Mouse (Mus musculus) testis, adult 2 months (tissue): Measurements from ENCODE around the gene Hmgb4. TPM values are rescaled to one million over a fixed set of nuclear protein-coding genes. Genes with fewer than 3 reads are reported as not detected.

ENCODE experiments used
- H3K27ac ChIP-seq: fragments of 200-500 bp; 2 replicates; pipeline ENCODE4 v1.5.1; 2012; ENCODE audit warnings: low read depth, low read length; ENCODE audit not compliant: control insufficient read depth, insufficient read depth
- H3K27me3 ChIP-seq: fragments of 200-500 bp; 2 replicates; pipeline ENCODE4 v1.6.1; 2012; ENCODE audit warnings: mild to moderate bottlenecking, low read length, moderate library complexity; ENCODE audit not compliant: control insufficient read depth, insufficient read depth
- H3K36me3 ChIP-seq: fragments of 200-500 bp; 2 replicates; pipeline ENCODE4 v1.6.1; 2012; ENCODE audit warnings: mild to moderate bottlenecking, low read length; ENCODE audit not compliant: control insufficient read depth, insufficient read depth
- H3K4me1 ChIP-seq: fragments of 200-500 bp; 2 replicates; pipeline ENCODE4 v1.6.1; 2012; ENCODE audit warnings: low read length; ENCODE audit not compliant: control insufficient read depth, insufficient read depth
- H3K4me3 ChIP-seq: fragments of 200-500 bp; 2 replicates; pipeline ENCODE4 v1.5.1; 2012; ENCODE audit warnings: low read depth, mild to moderate bottlenecking, low read length, moderate library complexity, mixed read lengths; ENCODE audit not compliant: control insufficient read depth
- CTCF ChIP-seq: fragments of 200-500 bp; IDR thresholded peaks from 2 replicates; pipeline ENCODE4 v1.5.1; 2012; ENCODE audit warnings: low read depth, mild to moderate bottlenecking, inconsistent platforms, low read length, moderate library complexity; ENCODE audit not compliant: control insufficient read depth, insufficient read depth, insufficient replicate concordance
- POLR2A ChIP-seq: fragments of 200-500 bp; IDR thresholded peaks from 2 replicates; pipeline ENCODE4 v1.6.1; 2012; ENCODE audit warnings: low read depth, mild to moderate bottlenecking, inconsistent platforms, low read length, moderate library complexity; ENCODE audit not compliant: control insufficient read depth
- polyA plus RNA-seq: library from polyadenylated mRNA; depleted of rRNA; stranded (reverse); fragments of >200 nt; gene quantifications from 2 replicates; pipeline ENCODE4 v1.2.3, GENCODE M21; 2012

Hmgb4 gene
- polyA plus RNA-seq, 1 experiment: 514 TPM

DNA sequence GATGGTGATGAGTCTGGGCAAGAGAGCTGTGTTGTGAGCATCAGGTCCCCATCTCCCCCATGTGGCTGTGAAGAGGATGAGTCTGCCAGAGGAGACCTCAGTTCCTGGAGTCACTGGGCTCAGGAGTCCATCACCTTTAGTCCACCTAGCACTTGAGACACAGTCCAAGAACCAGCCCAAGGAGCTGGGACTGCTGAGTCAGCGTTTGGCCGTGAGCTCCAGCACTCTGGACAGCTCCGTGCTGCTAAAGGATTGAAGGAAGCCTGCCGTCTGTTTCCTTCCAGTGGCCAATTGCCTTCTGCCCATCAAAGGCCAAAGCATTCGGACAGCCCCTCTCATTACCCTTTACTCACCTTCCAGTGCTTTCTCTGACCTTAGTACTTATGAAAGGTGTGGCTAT lies 12.1 kb downstream of the Hmgb4 start:
- no peak overlapping the region for H3K27ac ChIP-seq
- H3K4me1 ChIP-seq: no peaks in the 10 kb centered on the region
- no peak for TF ChIP-seq CTCF
- no peak for TF ChIP-seq POLR2A
- no peaks in the 10 kb centered on the region for H3K36me3 ChIP-seq
- H3K27me3 ChIP-seq: no peaks in the 10 kb centered on the region
- H3K4me3 ChIP-seq: no peak overlapping the region

DNA sequence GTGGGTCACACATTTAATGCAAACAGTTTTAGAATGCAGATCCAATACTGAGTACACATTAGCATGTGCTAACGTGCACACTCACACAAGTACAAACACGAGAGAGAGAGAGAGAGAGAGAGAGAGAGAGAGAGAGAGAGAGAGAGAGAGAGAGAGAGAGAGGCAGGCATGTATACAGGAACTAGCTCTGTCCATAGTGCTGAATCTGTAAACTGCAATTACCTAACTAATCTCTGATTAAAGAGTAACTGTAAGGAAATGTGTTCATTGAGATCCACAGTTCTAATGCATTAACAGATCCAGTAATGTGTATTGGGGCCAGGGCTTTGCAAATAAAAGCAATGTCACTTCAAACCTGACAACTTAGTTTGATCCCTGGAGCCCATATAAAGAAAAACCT lies 15.6 kb downstream of the Hmgb4 start:
- no peaks in the 10 kb centered on the region for H3K36me3 ChIP-seq
- H3K4me3 ChIP-seq: no peak overlapping the region
- H3K4me1 ChIP-seq: no peaks in the 10 kb centered on the region
- no peak for TF ChIP-seq CTCF
- TF ChIP-seq POLR2A: no peak
- H3K27ac ChIP-seq: no peak overlapping the region
- H3K27me3 ChIP-seq: no peaks in the 10 kb centered on the region

GRCm38 (mm10) chr4:128241854-128242356 lies 18.9 kb downstream of the Hmgb4 start:
- no peak overlapping the region for H3K4me3 ChIP-seq
- no peaks in the 10 kb centered on the region for H3K27me3 ChIP-seq
- H3K36me3 ChIP-seq: no peaks in the 10 kb centered on the region
- H3K4me1 ChIP-seq: no peaks in the 10 kb centered on the region
- TF ChIP-seq POLR2A: no peak
- no peak for TF ChIP-seq CTCF
- no peak overlapping the region for H3K27ac ChIP-seq

DNA sequence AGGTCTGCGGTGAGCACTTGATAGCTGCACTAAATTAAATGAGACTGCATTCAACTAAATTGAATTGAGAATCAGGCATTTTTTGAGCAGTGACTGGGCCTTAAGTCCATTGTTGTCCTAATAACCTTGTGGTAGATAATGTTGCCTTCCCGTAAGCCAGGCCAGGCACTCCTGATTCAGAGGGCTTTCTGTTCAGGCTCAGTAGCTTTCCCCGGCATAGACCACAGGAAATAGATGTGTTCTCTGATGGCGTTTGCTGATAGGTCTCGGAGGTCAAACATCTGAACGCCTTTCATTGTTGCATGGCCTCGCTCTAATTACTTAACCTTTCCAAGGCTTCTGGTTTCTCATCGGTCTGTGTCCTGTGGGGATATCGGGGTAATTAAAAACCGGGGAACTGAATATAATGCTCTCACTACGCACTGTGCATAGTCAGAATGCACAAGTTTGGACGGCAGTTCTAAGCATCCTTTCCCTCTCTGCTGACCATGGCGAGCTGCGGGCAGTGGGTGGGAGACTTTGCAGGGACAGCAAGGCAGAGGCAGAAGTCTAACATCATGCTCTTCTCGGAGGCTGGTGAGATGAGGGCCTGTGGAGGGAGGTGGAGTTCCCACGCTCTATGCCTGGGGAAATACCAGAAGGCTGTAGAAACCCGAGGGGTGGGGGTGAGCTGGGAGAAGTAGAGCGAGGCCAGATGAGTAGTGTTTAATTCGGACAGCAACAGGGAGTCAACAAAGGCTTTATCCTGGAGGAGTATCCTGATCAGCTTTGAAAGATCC lies 19.5 kb downstream of the Hmgb4 start:
- TF ChIP-seq CTCF: no peak
- no peak for TF ChIP-seq POLR2A
- Histone ChIP-seq H3K4me3 (no peak overlapping the region), H3K27ac (no peak overlapping the region), H3K4me1 (no peaks in the 10 kb centered on the region), H3K36me3 (no peaks in the 10 kb centered on the region), H3K27me3 (no peaks in the 10 kb centered on the region)

GRCm38 (mm10) chr4:128239113-128239512 lies 21.6 kb downstream of the Hmgb4 start:
- H3K36me3 ChIP-seq: no peaks in the 10 kb centered on the region
- H3K27me3 ChIP-seq: no peaks in the 10 kb centered on the region
- no peak overlapping the region for H3K27ac ChIP-seq
- no peak overlapping the region for H3K4me3 ChIP-seq
- TF ChIP-seq CTCF (no peak), POLR2A (no peak)
- no peaks in the 10 kb centered on the region for H3K4me1 ChIP-seq

DNA sequence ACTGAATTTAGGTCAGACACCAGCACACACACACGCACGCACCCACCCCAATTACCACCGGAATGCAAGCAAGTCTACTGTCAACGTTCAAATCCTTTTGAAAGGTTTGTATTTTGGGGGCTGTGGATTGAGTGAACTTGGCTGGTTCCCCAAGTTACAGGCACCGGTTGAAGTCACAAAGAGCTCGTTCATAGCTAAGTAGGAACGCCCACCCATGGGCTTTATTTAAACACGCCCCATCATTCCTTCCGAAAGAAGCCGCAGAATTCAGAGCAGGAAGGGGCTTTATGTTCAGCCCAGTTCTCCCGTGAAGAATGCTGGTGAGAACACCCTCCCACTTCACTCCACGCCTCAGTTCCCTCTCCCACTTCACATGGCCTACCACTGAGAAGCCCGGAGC lies 27.3 kb downstream of the Hmgb4 start:
- H3K27ac ChIP-seq: no peak overlapping the region
- TF ChIP-seq POLR2A: no peak
- TF ChIP-seq CTCF: no peak
- H3K36me3 ChIP-seq: no peaks in the 10 kb centered on the region
- no peak overlapping the region for H3K4me3 ChIP-seq
- no peaks in the 10 kb centered on the region for H3K27me3 ChIP-seq
- H3K4me1 ChIP-seq: no peaks in the 10 kb centered on the region

GRCm38 (mm10) chr4:128227377-128228316 lies 33.1 kb downstream of the Hmgb4 start:
- no peak overlapping the region for H3K4me3 ChIP-seq
- H3K4me1 ChIP-seq: no peaks in the 10 kb centered on the region
- H3K27ac ChIP-seq: no peak overlapping the region
- no peaks in the 10 kb centered on the region for H3K36me3 ChIP-seq
- TF ChIP-seq CTCF: no peak
- H3K27me3 ChIP-seq: no peaks in the 10 kb centered on the region

DNA sequence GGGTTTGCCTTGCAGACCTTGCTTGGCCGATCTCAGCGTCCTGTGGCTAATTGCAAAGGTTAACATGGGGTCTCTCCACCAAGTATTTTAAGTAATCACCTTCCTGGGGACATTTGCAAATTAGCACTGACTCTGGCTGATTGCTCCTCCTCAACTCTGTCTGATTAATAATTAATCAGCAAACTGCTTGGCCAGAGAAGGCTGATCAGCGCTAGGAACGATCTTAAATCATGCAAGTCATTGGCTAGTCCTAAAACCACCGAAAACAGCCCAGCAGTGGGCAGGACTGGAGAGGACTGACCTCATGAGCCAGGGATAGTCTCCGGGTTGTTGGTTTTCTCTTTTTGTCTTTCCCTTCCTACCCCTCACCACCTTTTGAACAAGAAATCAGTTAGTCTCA lies 36.3 kb downstream of the Hmgb4 start:
- Histone ChIP-seq H3K36me3 (no peaks in the 10 kb centered on the region), H3K4me3 (no peak overlapping the region), H3K4me1 (no peaks in the 10 kb centered on the region)

More for the DNA sequence above, 36.3 kb downstream of the Hmgb4 start:
- Histone ChIP-seq H3K27ac (no peak overlapping the region), H3K27me3 (no peaks in the 10 kb centered on the region)
- TF ChIP-seq POLR2A (no peak), CTCF (no peak)
